Mouse (Mus musculus) MN1 (cell line): ENCODE measurements at regions not wholly inside any gene's neighbourhood (a gene's known extent, or its start where the extent isn't known, plus 50 kb on each side); places are given as distances from the start of the nearest gene placed in this dataset.

Experiments
- DNase-seq: peaks from one replicate; pipeline ENCODE4 v3.0.0-alpha.2; 2016; ENCODE audit warnings: low spot score

DNA sequence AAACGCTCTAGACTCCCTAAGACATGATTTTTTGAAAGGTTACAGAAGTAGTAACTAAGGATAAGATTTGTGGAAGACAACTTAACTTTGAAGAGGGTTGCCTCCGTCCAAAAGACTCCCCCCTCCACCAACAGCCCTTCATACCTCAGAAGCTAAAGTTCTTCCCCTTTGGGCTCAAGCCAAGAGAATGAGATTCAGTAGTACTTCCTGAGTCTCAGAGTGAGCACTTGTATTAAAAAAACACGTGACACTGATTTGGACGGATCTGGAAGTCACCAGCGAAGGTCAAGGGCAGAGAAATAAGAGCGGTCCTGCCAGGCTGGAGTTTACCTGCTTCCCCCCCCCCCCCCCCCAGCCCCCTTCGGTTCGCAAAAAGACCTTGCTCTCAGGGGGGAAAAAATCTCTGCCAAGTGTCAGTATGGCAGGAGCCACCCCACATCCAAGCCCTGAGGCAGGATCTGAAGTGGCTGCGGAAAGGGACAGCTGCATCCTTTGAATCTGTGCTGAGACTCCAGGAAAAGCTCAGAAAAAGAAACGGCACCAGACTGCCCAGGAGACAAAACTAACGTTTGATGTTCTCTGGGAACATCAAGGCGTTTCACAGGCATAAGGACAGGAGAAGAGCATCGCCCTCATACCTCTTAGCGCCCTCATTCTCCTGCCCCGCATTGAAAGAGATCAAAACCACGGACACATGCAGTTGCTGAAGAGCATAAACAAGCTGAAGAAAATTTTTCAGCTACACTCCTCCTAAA lies 341.2 kb upstream of the Atp2b1 start:
- no peak for DNase-seq

DNA sequence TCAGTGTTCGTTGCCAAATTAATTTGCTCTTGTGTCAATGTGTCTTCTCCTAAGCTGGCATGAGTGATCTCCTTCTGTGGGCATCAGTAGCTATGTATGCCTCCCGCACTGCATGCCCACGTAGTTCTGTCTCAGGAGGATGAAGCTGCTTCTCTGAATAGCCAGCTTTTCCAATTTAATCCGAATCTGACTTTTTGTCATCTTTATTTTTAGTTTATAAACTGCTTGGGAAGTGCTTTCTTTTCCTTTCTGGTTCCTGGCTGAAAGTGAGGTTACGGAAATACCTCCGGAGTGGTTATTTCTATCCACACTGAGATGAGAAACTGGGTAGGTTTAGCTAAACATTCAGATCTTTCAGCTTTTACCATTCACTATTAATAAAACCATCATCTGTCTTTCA lies 337.2 kb upstream of the Atp2b1 start:
- DNase-seq = no peak

DNA sequence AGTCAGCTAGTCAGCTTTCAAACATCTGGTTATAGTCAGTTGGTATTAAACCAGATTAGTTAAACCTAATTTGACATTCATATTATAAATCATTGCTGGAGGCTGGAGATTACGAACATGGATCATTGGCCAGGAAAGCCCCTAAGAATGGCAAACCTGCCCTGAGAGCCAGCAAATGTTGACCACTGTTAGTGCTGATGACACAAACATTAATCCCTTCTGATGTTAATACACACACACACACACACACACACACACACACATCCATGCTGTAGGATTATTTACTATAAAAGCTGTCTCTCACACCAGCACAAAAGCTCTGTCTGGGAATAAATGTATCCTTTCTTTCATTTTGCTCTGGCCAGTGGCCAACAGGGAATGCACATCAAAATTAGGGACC lies 329.4 kb upstream of the Atp2b1 start:
- DNase-seq = peak; percentile 12

- DNase-seq = no peak
These were observed 324.5 kb upstream of the Atp2b1 start for GRCm38 (mm10) chr10:98589726-98590125.

GRCm38 (mm10) chr10:98592154-98592553 lies 322.1 kb upstream of the Atp2b1 start:
- DNase-seq = no peak

DNA sequence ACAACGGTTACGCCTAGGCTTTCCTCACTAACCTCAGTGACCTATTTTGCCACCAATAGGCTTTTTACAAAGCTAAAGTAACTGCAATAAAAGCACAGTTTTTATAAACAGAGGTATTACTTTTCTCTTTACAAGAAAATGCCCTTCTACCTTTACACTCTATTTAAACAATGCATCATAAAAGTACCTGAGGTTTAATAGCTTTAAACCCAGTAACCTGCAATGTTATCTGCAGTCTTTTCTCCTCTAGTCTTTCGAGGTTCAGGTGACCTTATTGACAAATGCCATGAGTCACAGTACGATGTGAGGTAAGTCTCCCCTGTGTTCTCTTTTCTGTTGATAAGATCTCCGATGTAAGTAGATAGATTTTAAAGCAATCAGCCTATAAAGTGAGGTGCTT lies 320.3 kb upstream of the Atp2b1 start:
- no peak for DNase-seq

DNA sequence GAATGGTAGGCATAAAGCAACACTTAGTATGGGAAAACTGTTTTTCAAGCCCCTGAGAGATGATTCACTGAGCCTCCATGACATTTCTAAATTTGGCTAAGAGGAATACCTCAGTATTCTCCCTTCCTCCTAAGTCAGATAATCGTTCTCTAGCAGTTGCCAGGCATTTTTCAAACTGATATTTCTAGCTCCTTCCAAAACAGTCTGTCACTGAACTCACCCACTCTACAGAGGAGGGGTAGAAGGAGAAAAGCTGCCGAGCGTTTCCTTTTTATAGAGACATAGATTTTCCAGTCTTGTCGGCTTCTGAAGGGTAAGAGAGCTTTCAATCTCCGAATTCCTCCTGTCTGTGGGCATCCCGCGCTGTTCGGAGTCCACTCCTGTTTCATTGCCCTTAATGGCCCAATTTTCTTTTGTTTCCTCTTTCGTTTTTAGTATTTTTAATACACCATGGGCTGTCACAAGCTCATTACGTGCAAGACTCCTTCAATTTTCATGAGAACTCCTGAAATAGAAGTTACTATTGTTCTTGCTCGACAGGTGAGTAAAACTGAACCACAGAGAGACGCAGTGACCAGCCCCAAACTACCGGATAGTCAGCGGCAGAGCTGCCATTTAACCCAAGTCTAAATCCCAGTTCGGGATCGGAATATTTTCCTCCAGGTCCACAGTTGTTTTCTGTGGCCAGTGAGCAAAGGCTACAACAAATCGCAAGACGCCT lies 305.8 kb upstream of the Atp2b1 start:
- no peak for DNase-seq

GRCm38 (mm10) chr10:98610708-98611107 lies 303.5 kb upstream of the Atp2b1 start:
- DNase-seq = no peak

GRCm38 (mm10) chr10:98611707-98612360 lies 302.4 kb upstream of the Atp2b1 start:
- DNase-seq = no peak

DNA sequence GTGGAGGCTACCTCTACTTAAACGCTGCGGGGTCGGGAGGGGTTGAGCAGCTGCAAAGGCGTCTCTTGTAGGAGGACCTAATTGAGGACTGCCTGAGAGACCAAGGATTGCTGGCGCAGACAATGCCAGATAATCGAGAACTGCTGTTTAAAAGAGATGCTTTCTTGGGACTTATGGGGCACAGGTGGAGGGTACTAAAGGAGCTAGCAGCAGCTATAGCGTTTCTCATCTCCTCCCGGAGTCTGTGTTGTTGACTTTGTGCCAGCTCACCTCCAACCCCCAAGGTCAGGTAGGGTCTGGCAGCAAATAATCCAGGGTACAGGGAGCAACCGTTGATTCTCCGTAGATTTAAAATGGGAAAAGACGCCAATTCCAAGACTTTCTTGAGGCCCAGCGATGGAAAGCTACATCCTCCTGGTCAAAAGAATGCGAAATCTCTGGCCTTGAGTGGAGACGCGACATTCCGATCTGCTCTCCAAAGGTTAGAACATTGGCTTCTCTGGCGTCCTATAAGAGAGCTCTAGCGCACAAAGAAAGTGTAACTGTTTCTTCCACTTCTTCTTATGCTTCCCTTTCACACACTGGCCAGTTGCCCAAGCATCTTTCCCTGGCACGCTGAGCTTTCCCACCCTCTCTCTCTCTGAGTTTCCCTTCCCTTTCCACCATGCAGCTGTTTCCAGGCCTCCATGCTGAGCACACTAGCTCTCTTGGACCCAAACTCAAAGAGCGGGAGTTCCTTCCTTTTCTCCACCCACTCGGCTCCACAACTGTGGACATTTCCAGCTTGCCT lies 295.3 kb upstream of the Atp2b1 start:
- DNase-seq = no peak

GRCm38 (mm10) chr10:98624103-98624502 lies 290.1 kb upstream of the Atp2b1 start:
- no peak for DNase-seq

DNA sequence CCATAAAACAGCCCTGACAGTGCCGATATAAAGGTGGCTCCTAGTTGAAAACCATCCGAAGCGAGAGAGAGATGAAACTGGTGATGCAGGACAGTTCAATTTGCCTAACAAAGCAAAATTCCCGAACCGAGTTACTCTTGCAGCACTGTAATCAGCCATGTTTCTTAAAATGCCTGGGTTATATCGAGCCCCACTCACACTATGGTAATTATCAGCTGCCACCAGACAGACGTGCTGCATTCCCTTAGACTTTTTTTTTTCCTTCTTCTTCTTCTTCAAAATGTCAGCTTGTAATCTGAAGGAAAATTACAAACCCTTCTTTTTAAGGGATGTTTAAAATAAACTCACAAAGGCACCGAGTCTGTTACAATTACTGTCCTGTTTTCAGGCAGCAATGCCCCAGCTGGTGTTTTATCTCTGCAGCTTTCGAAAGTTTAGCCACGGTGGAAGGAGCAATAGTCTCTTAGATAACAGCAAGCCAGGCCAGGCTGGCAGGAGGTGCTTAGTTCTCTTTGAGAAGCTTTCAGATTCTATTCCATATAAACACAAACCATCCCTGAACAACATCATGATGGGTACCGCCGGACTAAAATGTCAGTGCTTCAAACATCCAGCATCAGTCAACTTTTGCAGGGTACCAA lies 289.4 kb upstream of the Atp2b1 start:
- no peak for DNase-seq

DNA sequence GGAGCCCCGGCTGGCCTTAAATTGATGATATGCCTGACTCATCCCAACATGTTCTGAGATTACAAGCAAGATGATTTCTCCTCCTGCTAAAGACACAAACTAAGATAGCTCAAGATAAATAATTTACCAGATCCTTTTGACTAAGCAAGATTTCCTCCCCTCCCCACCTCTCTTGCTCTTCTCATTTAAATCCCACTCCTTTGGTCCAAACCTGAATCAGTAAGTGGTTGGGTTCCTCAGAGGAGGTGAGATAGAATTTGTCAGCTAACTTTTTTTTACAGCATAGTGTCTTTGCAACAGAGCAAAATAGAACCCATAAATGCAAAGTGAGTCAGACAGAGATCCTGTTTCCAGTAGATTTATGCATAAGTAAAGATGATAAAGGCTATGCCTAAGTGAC lies 286.0 kb upstream of the Atp2b1 start:
- DNase-seq = no peak

DNA sequence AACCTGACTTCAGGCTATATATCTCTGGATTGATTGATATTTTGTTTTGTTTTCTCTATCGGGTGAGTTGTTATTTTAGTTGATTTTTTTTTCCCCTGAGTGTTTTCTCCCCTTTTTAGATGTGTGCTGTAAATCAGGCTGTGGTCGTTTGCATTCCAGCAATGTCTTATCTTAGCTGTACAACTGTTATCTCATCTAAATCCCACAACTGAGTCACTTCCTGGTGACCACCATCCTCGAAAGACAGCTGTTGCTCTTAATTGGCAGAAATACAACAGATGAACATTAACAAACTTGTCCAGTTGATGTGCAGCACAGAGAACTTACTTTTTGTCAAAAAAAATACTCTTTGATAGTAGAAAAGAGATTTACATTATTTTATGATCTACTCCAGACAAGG lies 285.0 kb upstream of the Atp2b1 start:
- no peak for DNase-seq

- no peak for DNase-seq
These were observed 276.2 kb upstream of the Atp2b1 start for GRCm38 (mm10) chr10:98637759-98638611.

DNA sequence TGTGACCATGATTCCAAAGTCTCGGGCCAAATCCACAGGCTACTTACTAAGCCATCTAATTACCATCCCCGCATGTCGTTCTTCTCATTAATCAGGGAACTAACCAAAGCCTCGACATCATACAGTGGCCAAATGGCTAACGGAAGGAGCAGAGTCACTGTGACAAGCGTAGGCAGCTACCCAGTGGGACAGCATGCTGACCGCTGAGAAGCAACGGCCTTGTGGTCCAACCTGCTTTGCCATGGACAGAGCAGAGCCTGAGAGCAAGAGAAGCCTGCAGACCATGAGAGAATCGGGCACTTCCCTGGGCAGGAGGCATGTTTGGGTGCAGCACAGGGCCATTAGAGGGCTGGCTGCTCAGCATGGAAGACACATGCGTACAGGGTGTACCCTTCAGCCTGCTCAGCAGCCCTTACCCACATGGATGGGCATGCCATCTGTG lies 268.5 kb upstream of the Atp2b1 start:
- DNase-seq = no peak

GRCm38 (mm10) chr10:98646311-98646999 lies 267.8 kb upstream of the Atp2b1 start:
- no peak for DNase-seq

DNA sequence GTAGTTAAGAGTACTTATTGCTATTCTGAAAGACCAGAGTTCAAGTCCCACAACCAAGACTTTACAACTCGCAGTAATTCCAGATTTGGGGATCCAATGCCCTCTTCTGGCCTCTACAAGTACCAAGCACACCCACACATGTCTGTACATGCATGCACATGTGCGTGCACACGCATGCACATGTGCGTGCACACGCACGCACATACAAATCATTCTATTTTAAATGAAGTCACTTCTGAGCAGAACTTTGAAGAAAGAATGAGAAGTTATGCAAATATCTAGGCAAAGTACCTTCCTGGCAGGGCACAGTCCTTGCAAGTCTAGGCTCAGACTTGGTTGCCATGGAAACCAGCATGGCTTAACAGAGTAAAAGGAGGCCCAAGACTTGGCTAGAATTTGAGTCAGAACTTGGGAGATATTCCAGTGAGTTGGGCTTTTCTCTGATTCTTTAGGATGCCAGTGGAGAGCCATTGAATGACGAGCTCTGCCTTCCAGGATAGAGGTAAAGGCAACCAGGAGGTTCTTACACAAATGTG lies 265.4 kb upstream of the Atp2b1 start:
- no peak for DNase-seq

GRCm38 (mm10) chr10:98650533-98650932 lies 263.7 kb upstream of the Atp2b1 start:
- no peak for DNase-seq

GRCm38 (mm10) chr10:98651127-98651526 lies 263.1 kb upstream of the Atp2b1 start:
- no peak for DNase-seq
